Mouse (Mus musculus): ENCODE results near the gene Hist2h2be. TPM values are rescaled to one million over a fixed set of nuclear protein-coding genes. Genes with fewer than 3 reads are reported as not detected.

Hist2h2be gene
- total and polyA plus RNA-seq, 3 experiments, result 6.9 to 10.1 (median 9.4) TPM

DNA sequence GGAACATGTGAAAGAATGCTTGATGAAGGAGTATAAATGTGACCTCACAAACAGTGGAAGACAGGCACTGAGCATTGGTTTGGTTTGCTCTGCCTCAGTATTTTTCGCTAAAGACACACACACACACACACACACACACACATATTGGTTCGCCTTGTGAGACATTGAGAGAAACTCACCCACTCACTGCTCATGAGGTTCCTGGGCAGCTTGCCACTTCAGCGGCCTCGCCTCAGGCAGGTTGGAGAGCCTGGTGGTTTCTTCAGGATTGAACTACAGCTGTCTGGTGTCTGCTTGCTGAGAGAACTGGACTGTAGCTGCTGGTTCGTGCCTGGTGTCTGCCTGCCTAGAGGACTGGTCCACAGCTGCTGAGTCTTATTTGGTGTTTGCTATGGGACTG lies 39.3 kb downstream of the Hist2h2be start:
- intact Hi-C loops (cut with DNase I), result no loop called here
- WGBS, result 88% methylated on average over 5 of the region's 5 CpGs
- Histone ChIP-seq H3K4me3 (no peak overlapping the region), H3K36me3 (ENCODE audit: control insufficient read depth, insufficient read depth, low read length) (peaks cover 3% of the 10 kb centered on the region; the same call in 1 of the 2 replicates), H3K9ac (ENCODE audit: low read depth, low read length) (no peak overlapping the region), H3K4me1 (ENCODE audit: control insufficient read depth, insufficient read depth, low read length) (peaks cover 10% of the 10 kb centered on the region), H3K27me3 (ENCODE audit: control insufficient read depth, insufficient read depth, low read length) (no peaks in the 10 kb centered on the region), H3K79me2 (replicated peaks; ENCODE audit: control insufficient read depth, insufficient read depth, low read length) (no peaks in the 10 kb centered on the region), H3K27ac (no peak overlapping the region)
- no peak for DNase-seq
- TF ChIP-seq CTCF (IDR thresholded peaks at IDR 0.05) (no peak), POLR2A (IDR thresholded peaks at IDR 0.05; ENCODE audit: insufficient read depth, low read depth, low read length) (no peak), EP300 (IDR thresholded peaks at IDR 0.05; ENCODE audit: insufficient read depth, low read depth, low read length) (no peak)

DNA sequence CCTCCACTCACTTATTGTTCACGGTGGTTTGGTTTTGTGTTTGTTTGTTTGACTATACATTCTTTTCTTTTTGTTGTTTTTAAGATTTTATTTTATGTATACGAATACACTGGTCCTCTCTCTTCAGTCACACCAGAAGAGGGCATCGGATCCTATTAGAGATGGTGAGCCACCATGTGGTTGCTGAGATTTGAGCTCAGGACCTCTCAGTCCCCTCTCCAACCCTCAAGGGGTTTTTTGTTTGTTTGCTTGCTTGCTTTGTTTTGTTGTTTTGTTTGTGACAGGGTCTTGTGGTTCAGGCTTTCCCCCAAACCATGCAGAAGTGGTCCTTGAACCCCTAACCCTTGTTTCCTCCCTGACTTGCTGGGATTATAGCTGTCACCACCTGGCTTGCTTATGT lies 40.7 kb downstream of the Hist2h2be start:
- intact Hi-C loops (cut with DNase I), result loop anchor here (2.0 kb wide), 1 partner anchor 19 kb away; no protein-coding TSS in a partner anchor
- H3K9ac ChIP-seq (ENCODE audit: low read depth, low read length), result peak overlapping the region; percentile 82
- peak overlapping the region; percentile 80 for H3K4me3 ChIP-seq
- TF ChIP-seq POLR2A (IDR thresholded peaks at IDR 0.05; ENCODE audit: insufficient read depth, low read depth, low read length), result no peak
- peak; percentile 14; the same call in 1 of the 2 replicates for TF ChIP-seq CTCF (IDR thresholded peaks at IDR 0.05)
- H3K4me1 ChIP-seq (ENCODE audit: control insufficient read depth, insufficient read depth, low read length), result peaks cover 8% of the 10 kb centered on the region
- H3K79me2 ChIP-seq (replicated peaks; ENCODE audit: control insufficient read depth, insufficient read depth, low read length), result no peaks in the 10 kb centered on the region
- 54% methylated on average over 3 of the region's 3 CpGs for WGBS
- H3K36me3 ChIP-seq (ENCODE audit: control insufficient read depth, insufficient read depth, low read length), result peaks cover 3% of the 10 kb centered on the region; the same call in 1 of the 2 replicates
- no peak for DNase-seq
- H3K27ac ChIP-seq, result peak overlapping the region; percentile 98
- no peaks in the 10 kb centered on the region for H3K27me3 ChIP-seq (ENCODE audit: control insufficient read depth, insufficient read depth, low read length)

DNA sequence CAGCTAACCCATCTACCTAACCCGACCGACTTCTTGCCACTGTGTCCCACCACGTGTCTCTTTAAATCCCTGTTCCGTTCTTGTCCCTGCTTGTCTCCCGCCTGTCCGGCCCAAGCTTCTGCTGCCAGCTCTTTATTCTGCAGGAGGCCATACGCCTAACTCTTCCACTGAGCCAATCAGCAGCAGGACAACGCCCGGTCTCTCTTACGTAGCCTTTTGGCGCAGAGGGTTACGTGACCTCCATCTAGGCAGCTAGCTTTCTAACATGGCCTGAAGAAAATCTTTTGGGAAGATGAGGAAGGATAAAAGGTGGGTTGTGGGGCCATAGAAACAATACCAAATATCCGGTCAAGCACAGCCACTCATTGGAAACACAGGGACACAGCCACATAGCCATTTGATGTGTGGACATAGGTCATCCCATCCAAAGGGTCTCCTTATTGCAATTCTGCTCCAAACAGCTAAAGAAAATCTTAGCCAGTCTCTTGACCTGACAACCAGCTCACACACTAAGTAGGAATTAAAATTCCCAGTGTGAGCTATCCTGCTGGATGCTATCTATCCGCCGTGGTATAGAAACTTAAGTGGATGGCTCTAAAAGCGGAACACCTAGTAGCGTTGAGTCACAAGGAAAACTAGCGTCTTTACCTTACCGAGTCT lies 41.4 kb downstream of the Hist2h2be start:
- intact Hi-C loops (cut with DNase I), result loop anchor here (2.0 kb wide), 1 partner anchor 20 kb away; no protein-coding TSS in a partner anchor
- no peak for TF ChIP-seq CTCF (IDR thresholded peaks at IDR 0.05)
- TF ChIP-seq EP300 (IDR thresholded peaks at IDR 0.05; ENCODE audit: insufficient read depth, low read depth, low read length), result peak; percentile 87; the same call in 1 of the 2 replicates
- TF ChIP-seq POLR2A (IDR thresholded peaks at IDR 0.05; ENCODE audit: insufficient read depth, low read depth, low read length), result peak; percentile 89
- H3K4me1 ChIP-seq (ENCODE audit: control insufficient read depth, insufficient read depth, low read length), result peaks cover 8% of the 10 kb centered on the region
- H3K27me3 ChIP-seq (ENCODE audit: control insufficient read depth, insufficient read depth, low read length), result no peaks in the 10 kb centered on the region
- peak overlapping the region; percentile 98 for H3K27ac ChIP-seq
- WGBS, result 2% methylated on average over 19 of the region's 19 CpGs
- peak overlapping the region; percentile 80 for H3K4me3 ChIP-seq
- peak overlapping the region; percentile 88 for H3K9ac ChIP-seq (ENCODE audit: low read depth, low read length)
- peaks cover 3% of the 10 kb centered on the region; the same call in 1 of the 2 replicates for H3K36me3 ChIP-seq (ENCODE audit: control insufficient read depth, insufficient read depth, low read length)
- no peaks in the 10 kb centered on the region for H3K79me2 ChIP-seq (replicated peaks; ENCODE audit: control insufficient read depth, insufficient read depth, low read length)
- DNase-seq, result peak; percentile 86 to 92

DNA sequence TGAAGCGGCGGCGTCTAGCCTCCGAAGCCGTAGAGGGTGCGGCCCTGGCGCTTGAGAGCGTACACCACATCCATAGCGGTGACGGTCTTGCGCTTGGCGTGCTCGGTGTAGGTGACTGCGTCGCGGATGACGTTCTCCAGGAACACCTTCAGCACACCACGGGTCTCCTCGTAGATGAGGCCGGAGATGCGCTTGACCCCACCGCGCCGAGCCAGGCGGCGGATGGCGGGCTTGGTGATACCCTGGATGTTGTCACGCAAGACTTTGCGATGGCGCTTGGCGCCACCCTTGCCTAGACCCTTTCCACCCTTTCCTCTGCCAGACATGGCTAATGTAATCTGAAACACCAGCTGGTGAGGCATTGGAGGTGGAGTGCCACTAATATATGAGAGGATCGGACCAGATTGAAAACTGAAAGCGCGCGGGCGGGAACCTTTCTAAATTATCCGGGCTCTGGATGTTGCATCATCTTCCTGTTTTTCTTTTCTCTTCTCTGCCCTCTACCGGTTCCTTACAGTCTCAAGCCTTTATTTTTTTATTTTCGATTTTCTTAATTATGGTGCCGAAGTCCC lies 42.1 kb downstream of the Hist2h2be start, which contains the start of gene Hist2h4:
Gene Hist2h4, minus strand, starts transcription at position 333 of the 572 bp plus-strand sequence.
- H3K27ac ChIP-seq, result peak within 1 kb of the TSS; percentile 98
- H3K36me3 ChIP-seq (ENCODE audit: control insufficient read depth, insufficient read depth, low read length), result peaks cover 3% of the 10 kb centered on the region; the same call in 1 of the 2 replicates
- H3K79me2 ChIP-seq (replicated peaks; ENCODE audit: control insufficient read depth, insufficient read depth, low read length), result no peaks in the 10 kb centered on the region
- TF ChIP-seq POLR2A (IDR thresholded peaks at IDR 0.05; ENCODE audit: insufficient read depth, low read depth, low read length) (peak; percentile 100), CTCF (IDR thresholded peaks at IDR 0.05) (peak; percentile 85), EP300 (IDR thresholded peaks at IDR 0.05; ENCODE audit: insufficient read depth, low read depth, low read length) (peak; percentile 97)
- H3K27me3 ChIP-seq (ENCODE audit: control insufficient read depth, insufficient read depth, low read length), result no peaks in the 10 kb centered on the region
- DNase-seq, result peak; percentile 94 to 95
- peak within 1 kb of the TSS; percentile 88 for H3K9ac ChIP-seq (ENCODE audit: low read depth, low read length)
- intact Hi-C loops (cut with DNase I), result loop anchor here (1.0 to 2.0 kb wide), 2 partner anchors 20 to 43 kb away; partner anchors contain the start of gene Hist2h2ac
- peak within 1 kb of the TSS; percentile 80 for H3K4me3 ChIP-seq
- WGBS, result under 1% methylated on average over 40 of the region's 40 CpGs
- H3K4me1 ChIP-seq (ENCODE audit: control insufficient read depth, insufficient read depth, low read length), result peaks cover 10% of the 10 kb centered on the region

DNA sequence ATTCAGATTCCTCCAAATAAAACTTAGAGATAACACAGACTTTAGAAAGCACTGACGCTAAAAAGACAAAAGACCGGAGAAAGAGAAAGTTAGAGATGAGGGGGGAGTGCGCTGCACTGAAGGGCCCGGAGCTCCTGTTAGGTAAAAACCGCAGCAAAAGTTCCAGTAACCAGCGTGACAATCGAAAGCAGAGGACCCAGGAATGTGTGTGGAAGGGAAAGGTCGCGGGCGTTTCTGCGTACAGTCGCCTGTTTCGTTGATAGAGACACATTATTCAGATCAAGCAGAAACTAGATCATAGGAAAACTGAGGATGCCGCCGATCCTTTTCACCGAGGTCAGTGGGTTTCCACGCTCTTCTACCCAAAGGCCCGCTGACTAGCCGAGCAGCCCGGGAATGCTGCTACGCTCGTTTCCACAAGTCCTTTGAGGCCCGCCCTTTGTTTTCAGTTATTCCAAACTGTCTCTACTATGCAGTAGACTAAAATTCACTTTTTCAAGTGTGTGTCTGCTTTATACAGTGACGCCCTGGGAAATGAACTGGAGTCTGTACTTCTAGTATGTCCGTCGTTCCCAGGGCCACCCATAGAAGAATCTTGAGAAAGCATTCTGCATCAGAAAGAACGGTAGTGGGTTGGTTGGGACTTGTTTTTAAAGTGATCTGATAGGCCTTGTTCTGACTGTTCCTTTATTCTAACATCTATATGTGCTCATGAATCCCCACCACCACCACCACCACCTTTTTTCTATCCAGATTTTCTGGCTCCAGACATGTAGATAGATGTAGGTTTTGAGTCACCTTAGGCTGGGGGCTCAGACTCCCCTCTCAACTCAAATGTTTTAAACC lies 42.9 kb downstream of the Hist2h2be start:
- peak; percentile 71 to 75 for DNase-seq
- no peaks in the 10 kb centered on the region for H3K27me3 ChIP-seq (ENCODE audit: control insufficient read depth, insufficient read depth, low read length)
- 6% methylated on average over 27 of the region's 27 CpGs for WGBS
- intact Hi-C loops (cut with DNase I), result loop anchor here (1.0 to 2.0 kb wide), 2 partner anchors 21 to 43 kb away; partner anchors contain the start of gene Hist2h2ac
- H3K4me3 ChIP-seq, result peak overlapping the region; percentile 80
- peak overlapping the region; percentile 98 for H3K27ac ChIP-seq
- H3K4me1 ChIP-seq (ENCODE audit: control insufficient read depth, insufficient read depth, low read length), result peaks cover 11% of the 10 kb centered on the region
- H3K36me3 ChIP-seq (ENCODE audit: control insufficient read depth, insufficient read depth, low read length), result peaks cover 3% of the 10 kb centered on the region; the same call in 1 of the 2 replicates
- H3K79me2 ChIP-seq (replicated peaks; ENCODE audit: control insufficient read depth, insufficient read depth, low read length), result no peaks in the 10 kb centered on the region
- TF ChIP-seq POLR2A (IDR thresholded peaks at IDR 0.05; ENCODE audit: insufficient read depth, low read depth, low read length) (no peak), CTCF (IDR thresholded peaks at IDR 0.05) (no peak; the same call in none of the 2 replicates)
- peak overlapping the region; percentile 71 for H3K9ac ChIP-seq (ENCODE audit: low read depth, low read length)
